Mouse (Mus musculus) small intestine, adult 2 months (tissue): ENCODE results near the gene Cypt3. TPM values are rescaled to one million over a fixed set of nuclear protein-coding genes. Genes with fewer than 3 reads are reported as not detected.

Source experiments
- H3K27ac ChIP-seq: fragments of 200-500 bp; 2 replicates; pipeline ENCODE4 v1.5.1; 2012; ENCODE audit warnings: low read depth, low read length, control low read depth, inconsistent platforms; ENCODE audit not compliant: insufficient read depth
- H3K27me3 ChIP-seq: fragments of 200-500 bp; 2 replicates; pipeline ENCODE4 v1.6.1; 2012; ENCODE audit warnings: mild to moderate bottlenecking, moderate library complexity, low read length, inconsistent platforms; ENCODE audit not compliant: control insufficient read depth, insufficient read depth
- H3K36me3 ChIP-seq: fragments of 200-500 bp; 2 replicates; pipeline ENCODE4 v1.6.1; 2012; ENCODE audit warnings: mild to moderate bottlenecking, low read length, control low read depth, inconsistent platforms; ENCODE audit not compliant: control insufficient read depth, insufficient read depth
- H3K4me1 ChIP-seq: fragments of 200-500 bp; 2 replicates; pipeline ENCODE4 v1.6.1; 2012; ENCODE audit warnings: low read length, inconsistent platforms, mixed read lengths; ENCODE audit not compliant: control insufficient read depth, insufficient read depth, insufficient read length
- H3K4me3 ChIP-seq: fragments of 200-500 bp; 2 replicates; pipeline ENCODE4 v1.5.1; 2012; ENCODE audit warnings: low read depth, mild to moderate bottlenecking, control low read depth, inconsistent platforms, low read length, moderate library complexity
- CTCF ChIP-seq: fragments of 200-500 bp; IDR thresholded peaks from 2 replicates; pipeline ENCODE4 v1.5.1; 2012; ENCODE audit warnings: low read depth, mild to moderate bottlenecking, control low read depth, inconsistent platforms, low read length, moderate library complexity, mixed read lengths; ENCODE audit not compliant: insufficient replicate concordance, insufficient read length; ENCODE audit errors: extremely low read depth
- POLR2A ChIP-seq: fragments of 200-500 bp; IDR thresholded peaks from 2 replicates; pipeline ENCODE4 v1.6.1; 2012; ENCODE audit warnings: low read depth, mild to moderate bottlenecking, control low read depth, inconsistent platforms, low read length, moderate library complexity
- WGBS: fragments of 180-500 bp; shearing (Covaris S2); methylation state at CpG from one replicate; pipeline ENCODE4 v1.1.7; 2018; 5-methylcytosine and 5-hydroxymethylcytosine counted together
- polyA plus RNA-seq: library from polyadenylated mRNA; depleted of rRNA; stranded (reverse); fragments of >200 nt; gene quantifications from 2 replicates; pipeline ENCODE4 v1.2.3, GENCODE M21; 2012; rRNA removed

Cypt3 gene
- not detected in 2 replicates for polyA plus RNA-seq

GRCm38 (mm10) chrX:153558293-153558692, at the start of gene Cypt3:
Gene Cypt3 (plus strand): TSS chrX:153558593.
- Histone ChIP-seq H3K36me3 (no peaks in the 10 kb centered on the region), H3K27ac (no peak within 1 kb of the TSS), H3K27me3 (no peaks in the 10 kb centered on the region), H3K4me3 (no peak within 1 kb of the TSS), H3K4me1 (no peaks in the 10 kb centered on the region)
- WGBS, result 66% methylated on average over 7 of the region's 7 CpGs
- TF ChIP-seq CTCF (no peak), POLR2A (no peak)

GRCm38 (mm10) chrX:153515491-153515890, 42.9 kb upstream of the Cypt3 start:
- 80% methylated on average over 5 of the region's 5 CpGs for WGBS
- H3K4me3 ChIP-seq, result no peak overlapping the region

GRCm38 (mm10) chrX:153528399-153528798, 30.0 kb upstream of the Cypt3 start:
- Histone ChIP-seq H3K4me3 (no peak overlapping the region), H3K4me1 (no peaks in the 10 kb centered on the region), H3K27me3 (no peaks in the 10 kb centered on the region), H3K36me3 (no peaks in the 10 kb centered on the region), H3K27ac (no peak overlapping the region)
- WGBS, result 19% methylated on average over 2 of the region's 2 CpGs
- TF ChIP-seq CTCF (no peak), POLR2A (no peak)

More at GRCm38 (mm10) chrX:153515491-153515890, 42.9 kb upstream of the Cypt3 start:
- no peaks in the 10 kb centered on the region for H3K4me1 ChIP-seq
- no peaks in the 10 kb centered on the region for H3K36me3 ChIP-seq
- H3K27ac ChIP-seq, result no peak overlapping the region
- TF ChIP-seq CTCF, result no peak
- TF ChIP-seq POLR2A, result no peak
- H3K27me3 ChIP-seq, result no peaks in the 10 kb centered on the region

- no peak overlapping the region for H3K4me3 ChIP-seq
- no peak for TF ChIP-seq CTCF
- TF ChIP-seq POLR2A, result no peak
- H3K27ac ChIP-seq, result no peak overlapping the region
- H3K27me3 ChIP-seq, result no peaks in the 10 kb centered on the region
- H3K4me1 ChIP-seq, result no peaks in the 10 kb centered on the region
- H3K36me3 ChIP-seq, result no peaks in the 10 kb centered on the region
- WGBS, result 70% methylated on average over 2 of the region's 2 CpGs
Observed at GRCm38 (mm10) chrX:153556634-153557033, 1.8 kb upstream of the Cypt3 start.

- H3K36me3 ChIP-seq, result no peaks in the 10 kb centered on the region
- no peaks in the 10 kb centered on the region for H3K4me1 ChIP-seq
- no peak overlapping the region for H3K27ac ChIP-seq
- WGBS, result 70% methylated on average over 1 of the region's 1 CpGs
- no peak overlapping the region for H3K4me3 ChIP-seq
- TF ChIP-seq CTCF, result no peak
- no peak for TF ChIP-seq POLR2A
- H3K27me3 ChIP-seq, result no peaks in the 10 kb centered on the region
Observed at GRCm38 (mm10) chrX:153564650-153565049, 6.3 kb downstream of the Cypt3 start.

- no peak overlapping the region for H3K4me3 ChIP-seq
- H3K27me3 ChIP-seq, result no peaks in the 10 kb centered on the region
- H3K27ac ChIP-seq, result no peak overlapping the region
- no peak for TF ChIP-seq CTCF
- no peak for TF ChIP-seq POLR2A
- WGBS, result 37% methylated on average over 2 of the region's 2 CpGs
- no peaks in the 10 kb centered on the region for H3K36me3 ChIP-seq
- H3K4me1 ChIP-seq, result no peaks in the 10 kb centered on the region
Observed at GRCm38 (mm10) chrX:153599583-153599982, 41.2 kb downstream of the Cypt3 start.

Other genes starting within 250 kb of the Cypt3 start
- 12.3 and 17.5 TPM in 2 replicates for gene Ubqln2, start 60.4 kb upstream of the Cypt3 start, polyA plus RNA-seq
- 0.24 and 0.51 TPM in 2 replicates for gene Kctd12b, start 137.8 kb downstream of the Cypt3 start, polyA plus RNA-seq
- 5.3 and 5.6 TPM in 2 replicates for gene Nbdy, start 165.0 kb downstream of the Cypt3 start, polyA plus RNA-seq